Mouse (Mus musculus) brain, embryonic 14.5 days (tissue): ENCODE data around the gene Ninj2. TPM values are rescaled to one million over a fixed set of nuclear protein-coding genes. Genes with fewer than 3 reads are reported as not detected.

ENCODE experiments used
- DNase-seq: peaks from one replicate; pipeline ENCODE4 v3.0.0-alpha.2; 2011; ENCODE audit warnings: low read depth
- CTCF ChIP-seq: fragments of 200-500 bp; IDR thresholded peaks from 2 replicates; pipeline ENCODE4 v1.5.1; 2012; ENCODE audit warnings: inconsistent platforms, mild to moderate bottlenecking, moderate library complexity, borderline replicate concordance; ENCODE audit not compliant: insufficient read depth, insufficient read length; ENCODE audit errors: extremely low read depth
- POLR2A ChIP-seq: fragments of 200-500 bp; IDR thresholded peaks from 2 replicates; pipeline ENCODE4 v1.6.1; 2012; ENCODE audit warnings: mild to moderate bottlenecking, inconsistent platforms, borderline replicate concordance; ENCODE audit not compliant: poor library complexity, insufficient read depth, insufficient read length, severe bottlenecking; ENCODE audit errors: extremely low read depth
- polyA plus RNA-seq: library from polyadenylated mRNA; depleted of rRNA; stranded (reverse); fragments of >200 nt; gene quantifications from 2 replicates; pipeline ENCODE4 v1.2.3, GENCODE M21; 2012

Ninj2 gene
- polyA plus RNA-seq, 1 experiment: not detected

DNA sequence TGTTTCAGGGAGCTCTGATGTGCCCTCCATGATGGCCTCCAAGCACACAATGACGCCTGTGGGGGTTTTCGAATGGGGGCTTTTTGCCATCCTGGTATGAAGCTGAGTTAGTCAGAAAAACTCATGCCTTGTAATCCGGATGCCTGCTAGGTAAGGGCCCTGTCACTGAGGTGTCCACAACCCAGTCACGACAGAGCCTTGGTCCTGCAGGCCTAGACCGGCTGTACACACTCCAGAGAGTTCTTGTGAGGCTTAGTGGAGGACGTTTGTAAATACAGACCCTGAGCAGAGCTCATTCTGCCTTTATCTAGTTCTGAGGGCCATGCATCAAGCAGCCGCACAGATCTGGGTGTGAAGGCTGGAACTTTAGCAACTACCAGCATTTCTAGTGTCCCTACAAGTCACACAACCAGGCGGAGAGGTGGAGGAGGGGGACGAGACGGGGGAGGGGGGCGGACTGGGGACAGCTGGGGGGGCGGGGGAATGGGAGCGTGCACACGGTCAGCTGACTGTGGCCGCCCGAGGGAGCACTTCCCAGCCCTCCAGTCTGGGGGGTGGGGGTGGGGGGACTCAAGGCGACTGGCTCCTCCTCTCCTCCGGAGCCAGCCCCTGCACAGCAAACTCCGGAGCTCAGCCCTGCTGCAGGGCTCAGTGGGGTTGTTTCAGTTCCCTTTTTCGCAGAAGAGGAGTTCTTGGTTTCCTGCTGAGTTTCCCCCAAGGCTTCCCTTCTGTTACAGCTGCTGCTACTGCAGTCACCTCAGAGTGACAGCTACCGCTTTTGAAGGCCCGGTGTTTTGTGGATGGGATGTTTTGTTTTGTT lies 19.0 kb downstream of the Ninj2 start:
- DNase-seq: peak; percentile 92
- TF ChIP-seq CTCF (no peak), POLR2A (0 out of 2 replicates have a peak, but pooled peaks have one; percentile 14)

DNA sequence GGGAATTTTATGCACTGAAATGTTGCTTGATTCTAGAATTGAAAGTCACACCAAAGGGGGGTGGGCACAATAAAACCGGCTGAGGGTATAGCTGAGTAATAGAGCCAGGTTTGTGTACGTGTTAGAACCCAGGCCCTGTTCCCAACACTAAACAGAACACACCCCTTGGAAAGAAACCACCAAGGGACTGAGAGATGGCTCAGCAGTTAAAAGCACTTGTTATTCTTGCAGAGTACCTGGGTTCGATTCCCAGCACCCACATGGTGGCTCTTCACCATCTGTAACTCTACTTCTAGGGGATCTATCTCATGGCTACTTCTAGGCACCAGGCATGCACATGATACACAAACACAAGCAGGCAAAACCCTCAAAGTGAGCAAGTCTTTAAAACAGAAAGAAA lies 20.7 kb downstream of the Ninj2 start:
- TF ChIP-seq CTCF: no peak
- TF ChIP-seq POLR2A: no peak
- DNase-seq: no peak

DNA sequence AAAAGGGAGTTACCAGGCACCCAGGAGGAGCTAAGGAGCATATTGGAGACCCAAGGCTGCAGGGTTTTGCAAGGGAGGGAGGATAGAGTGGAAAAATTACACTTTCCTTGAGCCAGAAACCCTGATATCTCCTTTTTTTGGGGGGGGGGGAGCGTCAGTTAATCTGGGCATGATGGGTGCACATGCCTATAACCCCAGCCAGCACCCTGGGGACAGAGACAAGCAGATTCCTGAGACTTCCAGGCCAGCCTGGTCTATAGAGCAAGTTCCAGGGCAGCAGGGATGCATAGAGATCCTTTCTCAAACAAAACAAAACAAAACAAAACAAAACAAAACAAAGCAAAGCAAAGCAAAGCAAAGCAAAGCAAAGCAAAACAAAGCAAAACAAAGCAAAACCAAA lies 21.1 kb downstream of the Ninj2 start:
- TF ChIP-seq CTCF (no peak), POLR2A (no peak)
- no peak for DNase-seq

- TF ChIP-seq POLR2A (no peak), CTCF (no peak)
- DNase-seq: peak; percentile 69
These were observed 21.5 kb downstream of the Ninj2 start for GRCm38 (mm10) chr6:120114698-120115097.

- no peak for DNase-seq
- TF ChIP-seq CTCF (no peak), POLR2A (no peak)
These were observed 22.3 kb downstream of the Ninj2 start for GRCm38 (mm10) chr6:120115443-120115842.

GRCm38 (mm10) chr6:120119824-120120223 lies 26.7 kb downstream of the Ninj2 start:
- TF ChIP-seq POLR2A: no peak
- TF ChIP-seq CTCF: no peak
- no peak for DNase-seq

DNA sequence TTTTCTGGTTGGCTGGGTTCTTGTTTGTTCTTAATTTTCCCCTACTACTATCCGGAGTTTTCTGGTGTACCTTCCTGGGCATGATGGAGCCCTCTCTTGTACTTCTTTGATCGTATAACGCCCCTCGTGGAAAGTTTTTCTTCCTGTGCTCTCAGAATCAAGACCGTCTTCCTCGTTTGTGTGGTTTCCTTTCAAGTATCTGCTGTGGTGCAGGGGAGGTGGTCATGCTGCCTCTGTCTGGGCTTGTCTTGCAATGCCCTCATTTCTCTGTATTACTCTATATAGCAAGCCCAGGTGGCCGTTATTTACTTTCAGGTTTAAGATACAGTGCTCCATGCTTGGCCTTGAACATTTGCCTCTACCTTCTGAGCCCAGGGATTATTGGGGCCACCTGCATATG lies 31.5 kb downstream of the Ninj2 start:
- no peak for DNase-seq
- TF ChIP-seq POLR2A (no peak), CTCF (no peak)

GRCm38 (mm10) chr6:120126456-120126855 lies 33.3 kb downstream of the Ninj2 start:
- no peak for TF ChIP-seq POLR2A
- no peak for DNase-seq

DNA sequence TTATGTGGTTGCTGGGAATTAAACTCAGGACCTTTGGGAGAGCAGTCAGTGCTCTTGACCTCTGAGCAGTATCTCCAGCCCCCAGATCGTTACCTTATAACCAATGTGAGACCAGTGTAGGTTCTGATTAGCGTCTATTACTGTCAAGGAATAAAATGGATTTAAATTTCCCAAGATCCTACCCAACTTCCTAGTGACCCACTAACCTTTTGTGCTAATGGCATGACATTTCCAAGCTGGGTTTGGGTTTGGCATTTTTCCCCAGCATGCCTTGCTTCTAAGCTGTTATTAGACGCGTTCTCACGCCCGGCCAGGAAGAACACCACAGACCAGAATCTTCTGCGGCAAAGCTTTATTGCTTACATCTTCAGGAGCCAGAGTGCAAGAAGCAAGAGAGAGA lies 34.2 kb downstream of the Ninj2 start:
- TF ChIP-seq CTCF (no peak), POLR2A (no peak)
- DNase-seq: no peak

DNA sequence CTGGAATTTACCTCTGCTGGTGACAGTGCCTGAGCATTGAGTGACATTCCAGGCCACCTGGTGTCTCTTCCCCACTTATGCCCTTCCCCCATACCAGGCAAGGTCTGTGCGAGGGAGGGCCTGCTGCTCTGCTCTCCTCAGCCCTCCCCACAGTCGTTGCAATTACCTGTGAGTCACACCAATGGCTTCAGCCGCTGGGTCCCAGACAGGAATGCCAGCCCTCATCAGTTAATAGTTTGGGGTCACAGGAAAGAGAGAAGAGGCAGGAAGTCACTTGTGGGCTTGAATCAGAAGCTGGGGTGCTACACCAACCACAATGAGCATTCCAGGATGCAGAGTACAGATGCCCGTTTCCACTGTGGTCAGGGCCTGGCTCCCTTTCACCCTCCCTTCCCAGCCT lies 41.6 kb downstream of the Ninj2 start:
- TF ChIP-seq POLR2A (no peak), CTCF (no peak)
- DNase-seq: no peak

DNA sequence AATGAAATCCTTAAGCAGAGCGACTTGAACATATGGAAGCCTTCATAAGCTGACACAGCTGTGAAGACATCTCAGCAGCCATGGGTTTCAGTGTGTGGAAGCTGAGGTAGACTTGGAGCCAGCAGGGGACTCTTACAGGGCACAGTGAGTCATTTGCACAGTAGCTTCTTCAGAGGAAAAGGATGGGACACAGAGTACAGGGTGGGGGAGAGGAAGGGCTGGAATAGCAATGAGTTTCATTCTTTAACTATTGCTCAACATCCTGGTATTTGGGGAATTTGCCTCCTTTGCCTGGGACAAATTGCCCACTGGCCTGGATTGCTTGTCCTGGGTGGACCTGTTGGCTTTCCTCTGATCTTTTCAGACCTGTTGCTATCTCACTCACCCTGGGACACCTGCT lies 52.3 kb downstream of the Ninj2 start:
- no peak for DNase-seq
- TF ChIP-seq CTCF (no peak), POLR2A (no peak)

DNA sequence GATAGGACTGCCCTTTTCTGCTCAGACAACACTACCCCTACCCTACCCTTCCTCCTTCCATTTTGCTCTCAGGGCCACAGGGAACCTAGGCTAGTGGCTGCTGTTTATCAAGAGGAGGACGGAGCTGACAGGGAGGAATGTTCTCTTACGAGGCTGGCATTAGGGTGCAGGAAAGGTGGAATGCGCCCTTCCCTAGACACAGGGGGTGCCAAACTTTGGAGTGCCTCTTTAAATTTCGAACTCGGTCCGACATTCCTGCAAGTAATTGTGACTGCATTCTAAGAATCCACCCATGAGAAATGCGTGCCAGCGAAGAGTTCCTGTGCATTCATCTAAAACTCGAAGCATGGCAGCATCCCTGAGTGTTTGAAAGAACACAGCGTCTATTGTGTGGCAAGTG lies 53.5 kb downstream of the Ninj2 start:
- peak; percentile 12 for DNase-seq
- TF ChIP-seq CTCF (no peak), POLR2A (no peak)
